Mouse (Mus musculus) hindbrain, postnatal 0 days (tissue): ENCODE measurements around the gene Krtap3-2. TPM values are rescaled to one million over a fixed set of nuclear protein-coding genes. Genes with fewer than 3 reads are reported as not detected.

Experiments
- ATAC-seq: fragments of 200-750 bp; cut with Nextera tagmentation; 2 replicates; pipeline ENCODE4 v1.8.0; 2017; ENCODE audit warnings: mild to moderate bottlenecking, moderate TSS enrichment, moderate library complexity
- DNase-seq: peaks from one replicate; pipeline ENCODE4 v3.0.0-alpha.2; 2015; ENCODE audit warnings: low spot score
- H3K27ac ChIP-seq: fragments of 300-500 bp; sonication (generic); 2 replicates; pipeline ENCODE4 v1.5.1; 2014; ENCODE audit warnings: mild to moderate bottlenecking
- H3K27me3 ChIP-seq: fragments of 300-500 bp; sonication (generic); 2 replicates; pipeline ENCODE4 v1.6.1; 2014; ENCODE audit warnings: low read length, mixed read lengths; ENCODE audit not compliant: insufficient read depth
- H3K36me3 ChIP-seq: fragments of 300-500 bp; sonication (generic); 2 replicates; pipeline ENCODE4 v1.6.1; 2014; ENCODE audit warnings: low read length, mixed read lengths; ENCODE audit not compliant: insufficient read depth
- H3K4me1 ChIP-seq: fragments of 300-500 bp; sonication (generic); 2 replicates; pipeline ENCODE4 v1.6.1; 2014; ENCODE audit warnings: antibody characterized with exemption, low read length, mixed read lengths; ENCODE audit not compliant: insufficient read depth
- H3K4me2 ChIP-seq: fragments of 300-500 bp; sonication (generic); 2 replicates; pipeline ENCODE4 v1.6.1; 2014; ENCODE audit warnings: low read depth, mild to moderate bottlenecking, low read length, moderate library complexity, mixed read lengths
- H3K4me3 ChIP-seq: fragments of 300-500 bp; sonication (generic); 2 replicates; pipeline ENCODE4 v1.5.1; 2014; ENCODE audit warnings: low read length
- H3K9ac ChIP-seq: fragments of 300-500 bp; sonication (generic); replicated peaks from 2 replicates; pipeline ENCODE4 v1.6.1; 2014; ENCODE audit warnings: mild to moderate bottlenecking, low read length, moderate library complexity, mixed read lengths
- H3K9me3 ChIP-seq: fragments of 300-500 bp; sonication (generic); 2 replicates; pipeline ENCODE4 v1.6.1; 2016; ENCODE audit warnings: low read length, mixed read lengths
- CTCF ChIP-seq: IDR thresholded peaks from 2 replicates; pipeline ENCODE4 v1.5.1; 2016; ENCODE audit warnings: antibody characterized with exemption, control low read depth, low read depth
- WGBS: fragments of 180-500 bp; shearing (Covaris S2); extraction: QIAGEN DNeasy Blood & Tissue Kit; methylation state at CpG from one replicate; pipeline ENCODE4 v1.1.7; 2014; 5-methylcytosine and 5-hydroxymethylcytosine counted together
- polyA plus RNA-seq: library from polyadenylated mRNA; unstranded; fragments of >200 nt; fragmentation: Nextera tagmentation; extraction: Ambion mirVana; gene quantifications from 2 replicates; pipeline ENCODE4 v1.2.1, GENCODE M21; 2015
- total RNA-seq: library from RNA; depleted of rRNA; stranded (reverse); fragments of >200 nt; gene quantifications from 2 replicates; pipeline ENCODE4 v1.2.3, GENCODE M21; 2014

Gene Krtap3-2
- total and polyA plus RNA-seq, 2 experiments from 2014 or later = not detected

GRCm38 (mm10) chr11:99581051-99581450 is 24.4 kb upstream of the Krtap3-2 start:
- H3K4me2 ChIP-seq = no peak overlapping the region
- H3K9me3 ChIP-seq = no peaks in the 10 kb centered on the region
- no peak overlapping the region for H3K27ac ChIP-seq
- no peaks in the 10 kb centered on the region for H3K4me1 ChIP-seq
- no peak for TF ChIP-seq CTCF
- no peak overlapping the region for H3K9ac ChIP-seq
- no peak overlapping the region for H3K4me3 ChIP-seq
- DNase-seq = no peak
- 92% methylated on average over 5 of the region's 5 CpGs for WGBS
- no peaks in the 10 kb centered on the region for H3K27me3 ChIP-seq
- no peaks in the 10 kb centered on the region for H3K36me3 ChIP-seq
- no peak for ATAC-seq

GRCm38 (mm10) chr11:99580636-99581035 is 24.0 kb upstream of the Krtap3-2 start, which contains the start of gene Krtap1-5:
TSS of gene Krtap1-5 (minus strand) at chr11:99581016.
- Histone ChIP-seq H3K4me2 (no peak within 1 kb of the TSS), H3K36me3 (no peaks in the 10 kb centered on the region), H3K4me1 (no peaks in the 10 kb centered on the region), H3K27ac (no peak within 1 kb of the TSS), H3K4me3 (no peak within 1 kb of the TSS), H3K9ac (no peak within 1 kb of the TSS), H3K27me3 (no peaks in the 10 kb centered on the region), H3K9me3 (no peaks in the 10 kb centered on the region)
- no peak for TF ChIP-seq CTCF
- 85% methylated on average over 6 of the region's 6 CpGs for WGBS
- DNase-seq (no peak), ATAC-seq (no peak)

GRCm38 (mm10) chr11:99574106-99574505 is 17.5 kb upstream of the Krtap3-2 start:
- TF ChIP-seq CTCF = peak; percentile 93
- Histone ChIP-seq H3K27ac (no peak overlapping the region), H3K9me3 (no peaks in the 10 kb centered on the region), H3K4me1 (no peaks in the 10 kb centered on the region), H3K4me2 (peak overlapping the region; percentile 40), H3K4me3 (no peak overlapping the region), H3K27me3 (no peaks in the 10 kb centered on the region), H3K9ac (no peak overlapping the region), H3K36me3 (no peaks in the 10 kb centered on the region)
- 4% methylated on average over 7 of the region's 7 CpGs for WGBS
- peak; percentile 79; the same call in 1 of the 2 replicates for ATAC-seq
- DNase-seq = peak; percentile 86

- H3K4me2 ChIP-seq = no peak overlapping the region
- no peak overlapping the region for H3K27ac ChIP-seq
- H3K4me1 ChIP-seq = no peaks in the 10 kb centered on the region
- H3K9ac ChIP-seq = no peak overlapping the region
- H3K27me3 ChIP-seq = no peaks in the 10 kb centered on the region
- H3K4me3 ChIP-seq = no peak overlapping the region
- 30% methylated on average over 4 of the region's 4 CpGs for WGBS
- no peaks in the 10 kb centered on the region for H3K36me3 ChIP-seq
- no peak for TF ChIP-seq CTCF
- no peaks in the 10 kb centered on the region for H3K9me3 ChIP-seq
- ATAC-seq (no peak), DNase-seq (no peak)
These were observed 16.5 kb upstream of the Krtap3-2 start for GRCm38 (mm10) chr11:99573164-99573563.

- H3K36me3 ChIP-seq = no peaks in the 10 kb centered on the region
- no peak within 1 kb of the TSS for H3K9ac ChIP-seq
- H3K9me3 ChIP-seq = no peaks in the 10 kb centered on the region
- no peak within 1 kb of the TSS for H3K4me3 ChIP-seq
- ATAC-seq = no peak
- DNase-seq = no peak
- no peak for TF ChIP-seq CTCF
- no peaks in the 10 kb centered on the region for H3K4me1 ChIP-seq
- no peaks in the 10 kb centered on the region for H3K27me3 ChIP-seq
- no peak within 1 kb of the TSS for H3K27ac ChIP-seq
- WGBS = 95% methylated on average over 7 of the region's 7 CpGs
- H3K4me2 ChIP-seq = no peak within 1 kb of the TSS
These were observed 9.9 kb upstream of the Krtap3-2 start, which contains the start of gene Krtap3-1 for GRCm38 (mm10) chr11:99566530-99566929. TSS of gene Krtap3-1 (minus strand) at chr11:99566630.

GRCm38 (mm10) chr11:99562580-99562979 is 5.9 kb upstream of the Krtap3-2 start:
- Histone ChIP-seq H3K4me3 (no peak overlapping the region), H3K9me3 (no peaks in the 10 kb centered on the region), H3K4me2 (no peak overlapping the region), H3K27me3 (no peaks in the 10 kb centered on the region), H3K9ac (no peak overlapping the region), H3K27ac (no peak overlapping the region), H3K36me3 (no peaks in the 10 kb centered on the region), H3K4me1 (no peaks in the 10 kb centered on the region)
- no peak for TF ChIP-seq CTCF
- 83% methylated on average over 6 of the region's 6 CpGs for WGBS
- no peak for DNase-seq
- ATAC-seq = no peak

- no peak for ATAC-seq
These were observed 2.7 kb upstream of the Krtap3-2 start, which contains the start of gene Gm11939 for GRCm38 (mm10) chr11:99559366-99559765. TSS of gene Gm11939 (minus strand) at chr11:99559466.

More at GRCm38 (mm10) chr11:99559366-99559765, 2.7 kb upstream of the Krtap3-2 start, which contains the start of gene Gm11939:
- Histone ChIP-seq H3K27me3 (no peaks in the 10 kb centered on the region), H3K4me3 (no peak within 1 kb of the TSS), H3K4me2 (no peak within 1 kb of the TSS), H3K9ac (no peak within 1 kb of the TSS), H3K36me3 (no peaks in the 10 kb centered on the region), H3K4me1 (no peaks in the 10 kb centered on the region), H3K9me3 (no peaks in the 10 kb centered on the region), H3K27ac (no peak within 1 kb of the TSS)
- 90% methylated on average over 9 of the region's 9 CpGs for WGBS
- DNase-seq = no peak
- no peak for TF ChIP-seq CTCF
